ENCODE assay signal across 8 mouse cellular contexts in genomic region chr9:71128911-71129310, GRCm38 (mm10). TPM values are rescaled to one million over a fixed set of nuclear protein-coding genes. Genes with fewer than 3 reads are reported as not detected.
DNase-seq lines count a peak whose midpoint lies in the region; ATAC-seq and TF ChIP-seq lines count a peak whose summit lies in the region.
"Had no signal": no experiment of that assay in that cellular context is flagged by ENCODE, and none has a peak within 500 bp of the region (broad histone marks: within the 10 kb centered on the region; RNA-seq: fewer than 3 reads in every experiment).

No protein-coding gene starts in this region.

- no peak overlapping the region for H3K4me2 ChIP-seq in lung, embryonic 16.5 days (ENCODE audit: low read depth, low read length)
- H3K4me2 ChIP-seq: limb, embryonic 13.5 days had no signal

- H3K27ac ChIP-seq in lung, embryonic 16.5 days (ENCODE audit: low read length): no peak overlapping the region
- no peak overlapping the region for H3K27ac ChIP-seq in small intestine, adult 2 months (ENCODE audit: insufficient read depth, low read depth, low read length)
- H3K27ac ChIP-seq: limb, embryonic 13.5 days had no signal

- no peaks in the 10 kb centered on the region for H3K4me1 ChIP-seq in lung, embryonic 16.5 days (replicated peaks; ENCODE audit: control insufficient read depth, insufficient read depth, low read length)
- no peaks in the 10 kb centered on the region for H3K4me1 ChIP-seq in small intestine, adult 2 months (ENCODE audit: control insufficient read depth, insufficient read depth, insufficient read length, low read length)
- H3K4me1 ChIP-seq: limb, embryonic 13.5 days had no signal

- H3K4me3 ChIP-seq in lung, embryonic 16.5 days (ENCODE audit: low read length): no peak overlapping the region
- H3K4me3 ChIP-seq in small intestine, adult 2 months (ENCODE audit: low read depth, low read length): no peak overlapping the region
- H3K4me3 ChIP-seq: limb, embryonic 13.5 days had no signal

- WGBS in lung, embryonic 16.5 days: 36% methylated on average over 5 of the region's 5 CpGs
- 49% methylated on average over 5 of the region's 5 CpGs for WGBS in small intestine, adult 2 months

- no peaks in the 10 kb centered on the region; the same call in 1 of the 2 replicates for H3K27me3 ChIP-seq in lung, embryonic 16.5 days (ENCODE audit: control insufficient read depth, insufficient read depth, low read depth, low read length)
- no peaks in the 10 kb centered on the region for H3K27me3 ChIP-seq in small intestine, adult 2 months (ENCODE audit: control insufficient read depth, insufficient read depth, low read length)

- peak; percentile 71 to 74 for DNase-seq in B cell, adult 2 months
- DNase-seq in ES-CJ7 (ENCODE audit: low read depth, low spot score): peak; percentile 77
- DNase-seq in cerebellum, adult 11-12 months: peak; percentile 12
- DNase-seq in gastrocnemius, adult 8-10 months (ENCODE audit: low spot score in 2 of 2): peak; percentile 7 to 17
- DNase-seq in layer of hippocampus, adult 18-20 months (ENCODE audit: low spot score in 2 of 2): peak; percentile 23 to 79

- H3K36me3 ChIP-seq in lung, embryonic 16.5 days (ENCODE audit: control insufficient read depth, insufficient read depth, low read length): no peaks in the 10 kb centered on the region
- H3K36me3 ChIP-seq in small intestine, adult 2 months (ENCODE audit: control insufficient read depth, insufficient read depth, low read length): no peaks in the 10 kb centered on the region
- H3K36me3 ChIP-seq: limb, embryonic 13.5 days had no signal

- no peak overlapping the region for H3K9ac ChIP-seq in lung, embryonic 16.5 days (ENCODE audit: low read length)
- H3K9ac ChIP-seq: limb, embryonic 13.5 days had no signal

- peak; percentile 43; the same call in 1 of the 2 replicates for ATAC-seq in lung, embryonic 16.5 days (ENCODE audit: low read depth)

- TF ChIP-seq POLR2A in small intestine, adult 2 months (IDR thresholded peaks at IDR 0.05; ENCODE audit: low read depth, low read length): no peak

- TF ChIP-seq CTCF in small intestine, adult 2 months (IDR thresholded peaks at IDR 0.05; ENCODE audit: extremely low read depth, insufficient read length, insufficient replicate concordance, low read depth, low read length): peak; percentile 33; the same call in 1 of the 2 replicates

- H3K9me3 ChIP-seq in lung, embryonic 16.5 days (ENCODE audit: control insufficient read depth, low read length): no peaks in the 10 kb centered on the region
- H3K9me3 ChIP-seq: limb, embryonic 13.5 days had no signal

RNA-seq across cellular contexts. Expression of gene Aqp9, which starts 39.6 kb away (rescaled TPM):
- total RNA-seq in gastrocnemius, adult 8-10 months (2022): under 1 TPM in 2 of 4 experiments, not detected in 2; 0.13 to 0.16 TPM
- total RNA-seq in layer of hippocampus, adult 18-20 months (2021): 1 to 10 TPM; 2.6 to 3.4 TPM
- polyA plus RNA-seq in lung, embryonic 16.5 days (2015; fragmentation: Nextera tagmentation; extraction: Ambion mirVana): 0.58 and 0.64 TPM in 2 replicates
- polyA plus RNA-seq in small intestine, adult 2 months (2012; rRNA removed): 0.06 and 0.10 TPM in 2 replicates

Comparison
In these comparisons a context has a peak if more than half of its experiments do, and no peak if none do; other contexts are left out.
1. DNase-seq: peak in every context shown above with its lines; median percentile 77 in ES-CJ7; 72 in B cell, adult 2 months; 51 in layer of hippocampus, adult 18-20 months; 12 in cerebellum, adult 11-12 months; 12 in gastrocnemius, adult 8-10 months.